Mouse (Mus musculus): ENCODE measurements around the gene Kdm4b.

The Kdm4b gene

GRCm38 (mm10) chr17:56374851-56375250 lies 49.0 kb downstream of the Kdm4b start:
- Histone ChIP-seq H3K27me3 (ENCODE audit: control insufficient read depth, insufficient read depth, low read length, poor library complexity, severe bottlenecking) (no peaks in the 10 kb centered on the region), H3K36me3 (ENCODE audit: control insufficient read depth, insufficient read depth, low read length, poor library complexity, severe bottlenecking) (peaks cover 3% of the 10 kb centered on the region)
- DNase-seq (ENCODE audit: low read depth, low spot score): no peak

- no peaks in the 10 kb centered on the region for H3K27me3 ChIP-seq (ENCODE audit: control insufficient read depth, insufficient read depth, low read length, poor library complexity, severe bottlenecking)
- no peaks in the 10 kb centered on the region; the same call in none of the 2 replicates for H3K36me3 ChIP-seq (ENCODE audit: control insufficient read depth, insufficient read depth, low read length, poor library complexity, severe bottlenecking)
- DNase-seq (ENCODE audit: low read depth, low spot score): no peak
Observed at GRCm38 (mm10) chr17:56379281-56379834, 53.5 kb downstream of the Kdm4b start.

- DNase-seq (ENCODE audit: low read depth, low spot score): no peak
- Histone ChIP-seq H3K36me3 (ENCODE audit: control insufficient read depth, insufficient read depth, low read length, poor library complexity, severe bottlenecking) (no peaks in the 10 kb centered on the region; the same call in 1 of the 2 replicates), H3K27me3 (ENCODE audit: control insufficient read depth, insufficient read depth, low read length, poor library complexity, severe bottlenecking) (no peaks in the 10 kb centered on the region)
Observed at GRCm38 (mm10) chr17:56380286-56380685, 54.4 kb downstream of the Kdm4b start.

- no peaks in the 10 kb centered on the region for H3K27me3 ChIP-seq (ENCODE audit: control insufficient read depth, insufficient read depth, low read length, poor library complexity, severe bottlenecking)
- no peak for DNase-seq (ENCODE audit: low read depth, low spot score)
Observed at GRCm38 (mm10) chr17:56381183-56381582, 55.3 kb downstream of the Kdm4b start.

GRCm38 (mm10) chr17:56382997-56383396 lies 57.1 kb downstream of the Kdm4b start:
- no peak for DNase-seq (ENCODE audit: low read depth, low spot score)
- Histone ChIP-seq H3K36me3 (ENCODE audit: control insufficient read depth, insufficient read depth, low read length, poor library complexity, severe bottlenecking) (no peaks in the 10 kb centered on the region; the same call in 1 of the 2 replicates), H3K27me3 (ENCODE audit: control insufficient read depth, insufficient read depth, low read length, poor library complexity, severe bottlenecking) (no peaks in the 10 kb centered on the region)

More at GRCm38 (mm10) chr17:56381183-56381582, 55.3 kb downstream of the Kdm4b start:
- no peaks in the 10 kb centered on the region; the same call in 1 of the 2 replicates for H3K36me3 ChIP-seq (ENCODE audit: control insufficient read depth, insufficient read depth, low read length, poor library complexity, severe bottlenecking)

GRCm38 (mm10) chr17:56384903-56385302 lies 59.0 kb downstream of the Kdm4b start:
- Histone ChIP-seq H3K36me3 (ENCODE audit: control insufficient read depth, insufficient read depth, low read length, poor library complexity, severe bottlenecking) (no peaks in the 10 kb centered on the region; the same call in 1 of the 2 replicates), H3K27me3 (ENCODE audit: control insufficient read depth, insufficient read depth, low read length, poor library complexity, severe bottlenecking) (no peaks in the 10 kb centered on the region)
- no peak for DNase-seq (ENCODE audit: low read depth, low spot score)

GRCm38 (mm10) chr17:56387612-56388011 lies 61.8 kb downstream of the Kdm4b start:
- no peaks in the 10 kb centered on the region for H3K27me3 ChIP-seq (ENCODE audit: control insufficient read depth, insufficient read depth, low read length, poor library complexity, severe bottlenecking)
- DNase-seq (ENCODE audit: low read depth, low spot score): no peak
- peaks cover 1% of the 10 kb centered on the region for H3K36me3 ChIP-seq (ENCODE audit: control insufficient read depth, insufficient read depth, low read length, poor library complexity, severe bottlenecking)

GRCm38 (mm10) chr17:56393238-56393637 lies 67.4 kb downstream of the Kdm4b start:
- Histone ChIP-seq H3K27me3 (ENCODE audit: control insufficient read depth, insufficient read depth, low read length, poor library complexity, severe bottlenecking) (no peaks in the 10 kb centered on the region), H3K36me3 (ENCODE audit: control insufficient read depth, insufficient read depth, low read length, poor library complexity, severe bottlenecking) (peaks cover 4% of the 10 kb centered on the region; the same call in 1 of the 2 replicates)
- no peak for DNase-seq (ENCODE audit: low read depth, low spot score)

GRCm38 (mm10) chr17:56393889-56394288 lies 68.0 kb downstream of the Kdm4b start:
- peaks cover 6% of the 10 kb centered on the region for H3K36me3 ChIP-seq (ENCODE audit: control insufficient read depth, insufficient read depth, low read length, poor library complexity, severe bottlenecking)
- no peaks in the 10 kb centered on the region for H3K27me3 ChIP-seq (ENCODE audit: control insufficient read depth, insufficient read depth, low read length, poor library complexity, severe bottlenecking)
- no peak for DNase-seq (ENCODE audit: low read depth, low spot score)

- H3K27me3 ChIP-seq (ENCODE audit: control insufficient read depth, insufficient read depth, low read length, poor library complexity, severe bottlenecking): no peaks in the 10 kb centered on the region
- H3K36me3 ChIP-seq (ENCODE audit: control insufficient read depth, insufficient read depth, low read length, poor library complexity, severe bottlenecking): peaks cover 7% of the 10 kb centered on the region
- DNase-seq (ENCODE audit: low read depth, low spot score): no peak
Observed at GRCm38 (mm10) chr17:56396051-56396450, 70.2 kb downstream of the Kdm4b start.

GRCm38 (mm10) chr17:56400221-56400620 lies 74.4 kb downstream of the Kdm4b start:
- H3K27me3 ChIP-seq (ENCODE audit: control insufficient read depth, insufficient read depth, low read length, poor library complexity, severe bottlenecking): no peaks in the 10 kb centered on the region
- no peak for DNase-seq (ENCODE audit: low read depth, low spot score)
- peaks cover 6% of the 10 kb centered on the region for H3K36me3 ChIP-seq (ENCODE audit: control insufficient read depth, insufficient read depth, low read length, poor library complexity, severe bottlenecking)

GRCm38 (mm10) chr17:56401051-56401521 lies 75.2 kb downstream of the Kdm4b start:
- DNase-seq (ENCODE audit: low read depth, low spot score): no peak
- Histone ChIP-seq H3K36me3 (ENCODE audit: control insufficient read depth, insufficient read depth, low read length, poor library complexity, severe bottlenecking) (peaks cover 6% of the 10 kb centered on the region), H3K27me3 (ENCODE audit: control insufficient read depth, insufficient read depth, low read length, poor library complexity, severe bottlenecking) (no peaks in the 10 kb centered on the region)

- Histone ChIP-seq H3K27me3 (ENCODE audit: control insufficient read depth, insufficient read depth, low read length, poor library complexity, severe bottlenecking) (no peaks in the 10 kb centered on the region), H3K36me3 (ENCODE audit: control insufficient read depth, insufficient read depth, low read length, poor library complexity, severe bottlenecking) (peaks cover 2% of the 10 kb centered on the region)
- no peak for DNase-seq (ENCODE audit: low read depth, low spot score)
Observed at GRCm38 (mm10) chr17:56405341-56405740, 79.5 kb downstream of the Kdm4b start.

GRCm38 (mm10) chr17:56405856-56406840 lies 80.3 kb downstream of the Kdm4b start:
- Histone ChIP-seq H3K27me3 (ENCODE audit: control insufficient read depth, insufficient read depth, low read length, poor library complexity, severe bottlenecking) (no peaks in the 10 kb centered on the region), H3K36me3 (ENCODE audit: control insufficient read depth, insufficient read depth, low read length, poor library complexity, severe bottlenecking) (peaks cover 2% of the 10 kb centered on the region; the same call in 1 of the 2 replicates)
- no peak for DNase-seq (ENCODE audit: low read depth, low spot score)

- DNase-seq (ENCODE audit: low read depth, low spot score): no peak
- Histone ChIP-seq H3K27me3 (ENCODE audit: control insufficient read depth, insufficient read depth, low read length, poor library complexity, severe bottlenecking) (no peaks in the 10 kb centered on the region), H3K36me3 (ENCODE audit: control insufficient read depth, insufficient read depth, low read length, poor library complexity, severe bottlenecking) (0 out of 2 replicates have a peak, but pooled peaks cover 2% of the 10 kb centered on the region)
Observed at GRCm38 (mm10) chr17:56406878-56407277, 81.0 kb downstream of the Kdm4b start.
